Mouse (Mus musculus) thymus, postnatal 25 days (tissue): ENCODE measurements around the gene Mapk7.

Experiments
- DNase-seq: peaks from one replicate; pipeline ENCODE4 v3.0.0; 2022

Mapk7 gene

DNA sequence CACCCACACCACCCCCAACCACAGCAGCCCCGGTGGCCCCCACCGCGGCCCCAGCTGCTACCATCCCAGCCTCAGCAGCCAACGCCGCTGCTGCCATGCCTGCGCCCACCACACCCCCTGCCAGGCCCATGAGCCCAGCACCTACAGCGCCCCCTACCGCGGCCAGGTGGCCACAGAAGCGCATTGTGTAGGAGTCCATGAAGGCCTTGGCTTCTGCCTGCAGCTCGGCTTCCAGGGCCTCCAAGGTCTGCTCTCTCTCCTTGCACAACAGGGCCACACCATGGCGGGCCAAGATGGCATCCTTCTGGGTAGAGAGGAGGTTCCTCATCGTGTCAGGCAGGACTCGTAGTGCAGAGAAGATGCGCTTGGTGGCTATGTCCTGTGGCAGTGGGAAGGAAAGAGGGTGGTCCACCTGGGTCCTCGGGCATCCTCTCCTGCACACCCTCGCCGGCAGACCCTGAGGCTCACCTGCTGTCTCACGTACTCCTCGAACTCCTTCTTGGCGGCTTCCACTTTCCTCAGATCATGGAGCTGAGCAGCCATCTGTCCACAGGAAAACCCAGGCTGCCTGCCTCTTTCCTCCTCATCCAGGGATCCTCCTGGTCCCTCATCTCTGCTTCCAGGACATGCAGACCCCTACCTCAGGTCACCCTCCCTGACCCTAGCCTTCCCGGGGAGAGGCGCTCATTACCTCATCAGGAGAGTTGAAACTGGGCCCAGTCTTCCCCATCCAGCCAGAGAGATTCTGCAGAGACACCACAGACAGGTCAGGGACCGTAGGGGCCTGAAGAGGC is 44.5 kb downstream of the Mapk7 start:
- DNase-seq, result peak; percentile 21

DNA sequence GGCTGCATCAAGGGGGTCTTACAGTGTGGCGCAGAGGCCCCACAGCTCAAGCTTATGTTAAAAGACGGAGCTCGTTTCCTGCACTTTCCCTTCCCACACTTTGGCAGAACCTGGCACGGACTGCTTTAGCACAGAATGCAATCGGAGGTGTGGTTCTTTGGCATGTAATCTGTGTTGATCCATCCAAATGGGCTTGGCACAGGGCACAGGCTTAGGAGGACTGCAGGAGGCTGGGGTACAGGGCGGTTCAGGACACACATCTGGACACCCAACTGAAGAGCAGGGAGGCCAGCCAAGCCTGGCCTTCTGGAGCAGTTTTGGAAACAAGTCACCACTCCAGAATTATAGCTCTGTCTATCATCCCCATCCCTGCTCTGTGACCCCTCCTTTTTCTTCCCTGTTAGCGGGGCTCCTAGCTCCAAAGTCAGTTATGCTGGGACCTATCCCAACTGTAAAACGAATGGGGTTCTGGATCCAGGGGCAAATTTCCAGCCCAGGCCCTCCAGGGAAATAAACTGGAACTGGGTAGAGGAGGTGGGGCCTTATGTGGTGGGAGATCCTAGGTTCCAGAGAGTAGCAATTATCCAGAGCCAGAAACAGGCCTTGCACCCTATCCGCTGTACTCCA is 45.5 kb downstream of the Mapk7 start:
- no peak for DNase-seq

DNA sequence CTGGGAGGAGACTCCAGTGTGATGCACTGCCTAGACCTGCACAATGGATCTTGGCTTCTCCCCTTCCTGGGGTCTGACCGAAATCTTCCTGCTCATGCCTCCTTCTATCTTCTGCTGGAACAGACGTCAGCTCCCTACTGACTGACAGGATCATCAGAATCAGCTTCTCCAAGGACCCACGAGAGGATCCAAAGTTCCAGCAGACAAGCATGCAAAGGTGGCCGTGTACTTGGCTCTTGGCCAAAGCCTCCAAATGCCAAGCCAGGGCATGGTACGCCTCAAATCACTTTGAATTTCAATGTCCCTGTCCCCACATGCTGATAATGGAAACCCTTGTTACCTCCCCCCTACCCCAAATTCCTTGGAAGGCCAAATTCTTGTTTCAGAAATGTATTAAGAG is 46.2 kb downstream of the Mapk7 start:
- DNase-seq, result no peak

DNA sequence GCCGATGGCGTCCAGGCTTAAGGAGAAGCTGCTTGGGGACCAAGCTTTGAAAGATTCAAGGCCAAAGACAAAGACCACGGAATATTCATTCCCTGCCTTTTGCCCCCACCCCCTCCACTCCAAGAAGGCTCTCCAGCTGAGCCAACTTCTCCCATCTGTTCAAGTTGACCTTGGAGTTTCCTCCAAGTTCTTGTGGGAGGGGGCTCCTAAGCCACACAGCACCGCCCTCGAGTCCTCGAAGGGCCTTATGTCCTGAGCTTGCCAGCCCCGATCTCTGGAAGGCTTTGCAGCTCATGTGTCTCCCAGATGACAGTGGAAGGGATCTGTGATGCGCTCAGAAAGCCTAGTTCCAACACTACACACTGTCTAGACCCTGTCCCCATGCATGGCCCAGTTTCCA is 46.9 kb downstream of the Mapk7 start:
- DNase-seq, result no peak

DNA sequence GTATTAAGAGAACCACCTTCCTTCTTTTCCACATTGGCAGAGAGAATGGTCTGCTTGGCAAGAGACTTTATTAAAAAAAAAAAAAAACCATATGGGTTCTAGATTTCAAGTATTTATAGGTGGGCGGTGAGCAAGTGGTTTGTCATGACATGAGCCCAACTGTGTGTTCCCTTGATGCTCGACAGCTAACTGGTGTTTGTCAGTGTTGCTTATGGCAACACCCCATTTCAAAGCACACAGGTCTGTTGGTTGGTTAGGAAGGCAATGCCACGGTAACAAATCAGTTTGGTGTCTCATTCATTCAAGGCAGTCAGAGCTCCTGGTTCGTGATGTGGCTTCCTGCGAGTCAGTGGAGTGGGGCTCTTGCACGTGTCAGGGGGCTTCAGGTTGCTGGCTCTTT is 50.4 kb downstream of the Mapk7 start:
- no peak for DNase-seq

DNA sequence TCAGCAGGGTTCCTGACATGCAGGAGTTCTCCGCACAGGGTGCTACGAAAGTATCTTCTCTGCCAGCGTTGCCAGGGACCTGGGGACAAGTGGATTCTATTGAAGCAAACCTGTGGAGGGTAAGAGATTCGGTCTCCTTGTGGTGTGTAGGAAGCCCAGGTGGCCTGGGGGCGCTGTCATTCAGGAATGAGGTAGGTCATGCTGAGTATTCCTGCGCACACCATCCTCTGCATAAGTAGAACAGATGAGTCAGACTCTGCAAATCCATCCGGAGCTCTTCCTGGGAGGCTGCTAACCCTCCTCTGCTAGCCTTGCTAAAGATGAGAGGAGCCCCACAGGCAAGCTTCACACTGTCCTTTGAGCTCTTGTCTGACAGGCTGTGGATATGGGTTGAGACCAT is 52.5 kb downstream of the Mapk7 start:
- DNase-seq, result no peak

DNA sequence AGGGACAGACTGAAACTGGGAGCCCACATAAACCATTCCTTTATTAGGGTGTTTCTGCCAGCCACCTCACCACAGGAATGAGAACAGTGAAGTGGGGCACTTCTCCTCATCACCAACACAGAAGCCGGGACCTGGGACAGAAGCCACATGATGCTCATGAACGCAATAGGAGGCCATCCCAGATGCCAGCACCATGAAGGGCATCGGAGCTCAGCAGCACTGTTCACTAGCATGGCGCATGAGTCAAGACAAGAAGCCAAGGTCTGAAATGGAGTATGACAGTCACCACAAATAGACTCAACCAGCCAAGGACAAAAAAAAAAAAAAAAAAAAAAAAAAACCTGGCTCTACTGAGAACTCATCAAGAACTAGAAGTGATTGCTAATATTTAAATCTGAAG is 53.8 kb downstream of the Mapk7 start:
- DNase-seq, result no peak

DNA sequence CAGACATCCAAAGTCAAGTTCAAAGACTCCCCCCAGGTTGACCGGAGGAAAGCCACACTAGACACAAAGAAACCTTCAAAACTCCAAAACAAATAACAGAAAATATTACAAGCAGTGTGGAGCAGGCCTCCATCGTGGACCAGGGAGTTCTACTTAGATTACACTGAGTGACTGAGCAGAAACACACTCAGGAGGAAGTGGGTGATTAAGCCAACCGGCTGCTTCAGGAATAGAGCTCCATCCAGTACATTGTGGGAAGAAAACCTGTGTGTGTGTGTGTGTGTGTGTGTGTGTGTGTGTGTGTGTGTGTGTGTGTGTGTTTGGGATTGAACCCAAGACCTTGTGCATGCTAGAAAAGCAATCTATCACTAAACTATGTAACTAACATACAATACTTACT is 55.0 kb downstream of the Mapk7 start:
- no peak for DNase-seq
